Mouse (Mus musculus) ES-Bruce4 (cell line): Measurements from ENCODE around the gene Trmt13.

Experiments
- CTCF ChIP-seq: IDR thresholded peaks from one replicate; pipeline ENCODE4 v1.8.1; 2011; ENCODE audit warnings: low read depth, low read length
- EP300 ChIP-seq: IDR thresholded peaks from 2 replicates; pipeline ENCODE4 v1.6.1; 2011; ENCODE audit warnings: low read depth, low read length; ENCODE audit not compliant: insufficient read depth
- POLR2A ChIP-seq: IDR thresholded peaks from one replicate; pipeline ENCODE4 v1.8.1; 2011; ENCODE audit warnings: low read length; ENCODE audit not compliant: insufficient read depth

GRCm38 (mm10) chr3:116658928-116659565 lies 44.7 kb upstream of the Trmt13 start:
- TF ChIP-seq EP300 (no peak), POLR2A (no peak), CTCF (no peak)
